Mouse (Mus musculus): ENCODE results near the gene Ntf3.

Gene Ntf3
- long read RNA-seq, experiment 1, partial matches to known transcripts, result 0 of 5 reads
- long read RNA-seq, experiment 1, other reads (novel, unspliced or antisense), result 1 of 5 reads
- long read RNA-seq, experiment 2, partial matches to known transcripts, result 0 of 5 reads
- long read RNA-seq, experiment 2, other reads (novel, unspliced or antisense), result 1 of 5 reads

DNA sequence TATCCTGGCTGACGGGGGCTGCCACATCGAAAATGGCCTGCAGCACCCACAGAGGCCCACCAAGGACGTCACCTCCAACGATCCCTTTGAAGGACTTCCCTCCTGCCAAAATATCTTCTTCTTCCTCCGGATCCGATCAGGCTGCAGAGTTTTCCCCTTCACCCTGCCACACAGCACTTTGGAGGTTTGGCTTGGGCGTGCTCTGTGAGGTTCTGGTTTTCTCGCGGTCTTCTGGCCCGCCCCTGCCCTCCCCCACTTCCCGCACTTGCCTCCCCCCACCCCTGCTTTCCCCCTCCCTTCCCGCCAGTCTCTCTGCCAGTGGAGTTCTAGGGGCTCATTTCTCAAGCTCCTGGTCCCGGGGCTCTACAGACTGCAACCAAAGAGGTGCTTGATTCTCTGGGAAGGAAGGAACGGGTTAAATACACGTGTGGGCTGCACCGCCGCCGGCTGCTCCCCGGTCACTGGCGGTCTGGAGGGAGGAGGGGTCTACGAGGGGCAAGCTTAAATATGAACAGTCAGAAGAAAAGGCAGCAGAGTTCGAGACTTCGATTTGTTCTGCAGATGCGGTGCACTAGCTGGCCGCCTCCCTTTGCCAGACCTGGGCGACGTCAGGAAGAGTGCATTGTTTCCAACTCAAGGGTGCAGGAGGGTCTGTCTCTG lies at the start of gene Ntf3:
Gene Ntf3, minus strand, starts transcription at position 363 of the 660 bp plus-strand sequence.
- intact Hi-C loops (cut with DNase I), result loop anchor here (5.0 to 10.0 kb wide), 3 partner anchors 238 to 544 kb away; no protein-coding TSS in a partner anchor

DNA sequence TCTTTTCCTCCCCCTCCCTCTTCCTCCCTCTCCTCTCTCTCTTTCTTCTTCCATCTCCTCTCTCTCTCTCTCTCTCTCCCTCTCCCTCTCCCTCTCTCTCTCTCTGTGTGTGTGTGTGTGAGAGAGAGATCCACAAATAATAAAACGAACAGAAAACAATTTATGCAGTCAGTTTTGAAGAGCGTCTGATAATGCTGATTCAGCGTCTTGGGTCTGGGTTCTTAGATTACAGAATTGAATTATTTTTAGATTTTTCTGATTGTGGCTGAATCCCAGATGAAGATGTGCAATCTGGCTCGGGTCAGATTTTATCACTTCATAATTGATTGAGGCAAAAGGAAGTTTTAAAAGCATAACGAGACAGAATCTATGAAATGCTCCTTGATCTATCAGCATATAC lies 46.6 kb upstream of the Ntf3 start:
- intact Hi-C loops (cut with DNase I), result no loop called here

DNA sequence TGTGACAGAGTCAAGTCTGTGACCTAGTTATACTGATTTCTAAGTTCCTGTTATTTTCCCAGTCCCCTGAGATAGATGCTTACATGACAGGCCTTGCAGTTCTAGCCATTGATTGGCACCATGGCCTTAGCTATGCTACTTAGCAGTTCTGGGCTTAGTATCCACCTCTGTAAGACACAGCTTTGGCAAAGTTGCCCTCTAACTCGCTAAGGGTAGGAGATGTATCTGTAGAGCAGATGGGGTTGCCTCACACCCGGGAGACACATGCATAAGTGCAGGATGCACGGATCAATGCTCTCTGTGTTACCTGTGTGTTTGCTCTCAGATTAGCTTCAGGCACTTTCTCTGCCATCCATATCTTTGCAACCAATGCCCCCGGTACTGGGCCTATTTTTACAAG lies 36.7 kb upstream of the Ntf3 start:
- intact Hi-C loops (cut with DNase I), result no loop called here

DNA sequence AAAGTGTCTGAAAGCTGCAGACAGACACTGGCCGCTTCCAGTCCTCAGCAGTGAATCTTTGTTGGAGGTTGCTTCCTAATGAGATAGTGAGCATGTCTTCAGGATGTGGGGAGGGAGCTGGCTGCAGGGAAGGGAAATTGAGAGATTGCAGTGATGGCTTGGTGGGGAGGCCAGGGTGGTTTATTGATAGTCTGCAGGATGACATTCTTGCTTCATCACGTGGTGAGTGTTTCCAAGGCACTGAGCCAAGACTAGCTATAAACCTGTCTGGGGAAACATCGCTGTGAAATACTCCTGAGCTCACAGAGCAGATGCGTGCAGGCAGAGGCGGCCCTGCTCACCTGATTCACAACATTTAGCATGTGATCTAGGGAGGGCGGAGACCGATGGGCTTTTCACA lies 36.2 kb upstream of the Ntf3 start:
- intact Hi-C loops (cut with DNase I), result no loop called here

DNA sequence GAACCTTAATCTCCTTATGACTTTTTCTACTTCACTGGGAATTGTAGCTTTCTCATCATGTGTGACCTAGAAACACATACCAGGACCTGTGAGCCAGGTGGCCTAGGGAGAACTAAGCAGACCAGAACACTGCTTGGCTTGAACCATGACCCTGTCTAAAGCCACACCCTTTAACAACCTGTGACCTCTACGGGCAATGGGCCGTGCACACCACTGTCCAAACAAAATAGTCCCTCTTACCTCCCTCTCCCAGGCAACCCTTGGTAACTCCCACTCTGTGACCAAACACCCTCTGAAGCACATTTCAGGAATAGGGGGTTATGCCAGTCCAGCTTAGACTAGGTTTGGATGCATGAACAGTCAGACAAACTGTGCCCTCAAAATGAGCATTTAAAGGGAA lies 35.0 kb upstream of the Ntf3 start:
- intact Hi-C loops (cut with DNase I), result no loop called here

DNA sequence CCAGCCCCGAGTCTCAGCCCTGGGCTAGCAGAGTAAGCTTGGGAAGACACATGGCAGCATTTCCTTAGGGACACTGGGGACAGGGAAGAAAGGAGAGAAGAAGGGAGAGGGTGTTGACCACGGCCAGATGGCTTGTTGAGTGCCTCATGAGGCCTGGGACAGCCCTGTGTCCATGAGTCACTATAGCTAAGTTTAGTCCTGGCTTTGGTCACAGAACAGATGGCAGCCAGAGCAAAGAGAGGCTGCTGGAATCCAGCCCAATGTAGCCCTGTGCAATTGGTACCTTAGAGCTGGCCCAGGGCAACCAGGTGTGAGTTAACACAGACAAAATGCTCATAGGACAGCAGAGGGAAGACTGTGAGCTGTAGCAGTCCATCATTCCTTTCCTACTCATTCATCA lies 33.2 kb upstream of the Ntf3 start:
- intact Hi-C loops (cut with DNase I), result no loop called here

DNA sequence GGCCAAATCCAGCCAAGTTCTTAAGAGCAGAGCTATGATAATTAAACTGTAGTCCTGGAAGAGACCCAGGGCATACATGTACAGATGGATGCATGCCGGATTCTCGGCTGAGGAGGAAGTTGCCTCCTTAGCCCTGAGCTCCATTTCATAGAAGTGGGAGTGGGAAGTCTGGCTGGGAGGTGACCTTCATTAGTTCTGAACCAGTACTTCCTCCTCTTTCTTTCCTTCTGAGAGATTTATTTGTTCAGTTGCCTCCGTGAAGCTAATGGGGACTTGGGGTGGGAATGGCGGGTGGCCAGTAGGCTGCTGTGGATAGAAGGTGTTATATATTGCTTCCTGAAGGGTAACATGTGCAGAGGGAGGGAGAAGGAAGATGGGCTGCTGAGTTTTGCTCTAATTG lies 28.1 kb upstream of the Ntf3 start:
- intact Hi-C loops (cut with DNase I), result no loop called here

DNA sequence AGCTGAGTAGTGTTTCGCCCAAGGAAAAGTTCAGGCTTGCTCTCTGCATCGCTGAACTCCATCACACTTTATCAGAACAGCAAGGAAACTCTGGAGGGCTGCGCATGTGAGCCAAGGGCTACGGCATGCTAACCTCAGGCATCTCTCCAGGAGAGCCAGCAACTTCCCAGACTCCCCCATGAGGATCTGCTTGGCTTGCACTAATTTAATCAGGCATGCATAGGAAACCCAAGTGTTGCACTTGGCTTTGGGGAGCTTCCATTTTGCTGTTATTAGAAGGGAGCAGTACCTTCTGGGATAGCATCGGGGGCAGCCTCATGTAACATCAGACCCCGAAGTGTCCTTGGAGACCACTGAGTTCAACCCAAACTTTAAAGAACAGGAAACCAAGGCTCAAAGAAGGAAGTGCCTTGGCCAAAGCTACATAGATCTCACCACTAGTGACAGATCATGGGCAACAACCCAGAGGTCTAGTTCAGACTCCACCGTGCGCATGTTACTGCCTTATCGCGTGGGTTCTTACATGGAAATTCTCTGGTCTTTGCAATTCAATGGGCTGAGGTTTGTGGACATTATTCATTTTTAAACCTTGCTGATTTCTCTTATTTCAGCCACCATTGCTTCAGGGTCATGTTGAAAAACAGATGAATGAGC lies 23.6 kb upstream of the Ntf3 start:
- intact Hi-C loops (cut with DNase I), result no loop called here

DNA sequence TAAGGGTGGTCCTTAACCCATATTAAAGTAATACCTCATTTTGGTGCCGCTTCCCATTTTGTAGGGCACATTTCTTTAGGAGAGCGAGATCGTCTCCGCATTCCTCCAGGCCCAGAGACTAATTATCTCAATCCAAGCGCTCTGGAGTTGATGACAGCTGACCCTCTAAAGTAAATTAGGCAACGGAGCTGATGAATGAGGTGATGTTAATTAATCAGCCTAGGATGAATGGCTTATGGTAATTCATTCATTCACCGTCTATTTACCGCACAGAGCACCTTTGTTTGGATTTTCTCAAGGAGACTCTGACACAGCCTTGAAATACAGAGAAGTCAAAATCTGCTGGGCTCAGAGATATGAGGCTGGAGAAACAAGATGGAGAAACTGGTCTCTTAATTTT lies 20.7 kb upstream of the Ntf3 start:
- intact Hi-C loops (cut with DNase I), result no loop called here

DNA sequence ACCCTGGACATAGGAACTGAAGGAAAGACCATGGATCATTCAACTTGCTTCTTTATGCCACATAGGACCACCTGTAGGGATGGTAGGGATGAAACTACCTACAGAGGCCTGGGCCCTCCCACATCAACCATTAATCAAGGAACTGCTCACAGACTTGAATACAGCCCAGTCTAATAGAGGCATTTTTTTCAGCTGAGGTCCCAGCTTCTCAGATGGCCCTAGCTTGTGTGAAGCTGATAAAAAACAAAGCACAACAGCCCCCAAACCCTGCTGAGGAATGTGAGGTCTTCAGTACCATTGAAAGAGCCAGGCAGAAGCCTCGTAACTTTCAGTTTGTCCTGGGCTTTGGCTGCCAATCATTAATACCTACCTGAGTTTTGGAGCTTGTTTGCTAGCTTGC lies 19.4 kb upstream of the Ntf3 start:
- intact Hi-C loops (cut with DNase I), result no loop called here

DNA sequence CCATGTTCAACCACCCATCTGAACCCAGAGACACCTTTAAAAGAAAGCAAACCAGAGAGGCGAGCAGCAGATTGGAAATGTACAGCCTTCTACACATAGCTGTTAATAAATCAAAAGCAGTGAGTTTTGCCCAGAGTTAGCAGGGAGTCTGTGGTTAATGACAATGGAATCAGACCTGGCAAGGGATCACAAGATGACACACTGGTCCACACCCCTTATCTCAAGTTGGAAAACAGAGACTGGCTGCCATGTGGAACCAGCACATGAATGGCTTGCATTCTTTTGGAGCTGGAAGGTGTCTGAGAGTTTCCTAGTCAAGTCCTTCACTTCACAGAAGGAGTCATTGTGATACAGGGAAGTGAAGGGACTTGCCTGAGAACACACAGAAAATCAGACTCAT lies 5.4 kb upstream of the Ntf3 start:
- intact Hi-C loops (cut with DNase I), result no loop called here

DNA sequence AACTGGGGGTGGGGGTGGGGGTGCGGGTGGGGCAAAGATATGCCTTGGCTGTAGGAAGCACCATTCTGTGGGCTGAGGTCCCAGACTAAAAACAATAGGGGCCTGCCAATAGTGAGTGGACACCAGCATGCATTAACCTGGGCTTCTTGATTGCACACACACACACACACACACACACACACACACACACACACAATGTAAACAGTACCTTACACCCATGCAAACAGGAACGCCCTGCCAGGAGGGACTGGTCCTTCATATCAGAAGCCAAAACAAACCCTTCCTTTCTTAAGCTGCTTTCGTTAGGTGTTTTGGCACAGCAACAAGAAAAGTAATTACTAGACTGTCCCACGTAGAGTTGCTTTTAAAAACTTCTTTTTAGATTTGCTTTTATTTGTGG lies 4.1 kb upstream of the Ntf3 start:
- intact Hi-C loops (cut with DNase I), result no loop called here

DNA sequence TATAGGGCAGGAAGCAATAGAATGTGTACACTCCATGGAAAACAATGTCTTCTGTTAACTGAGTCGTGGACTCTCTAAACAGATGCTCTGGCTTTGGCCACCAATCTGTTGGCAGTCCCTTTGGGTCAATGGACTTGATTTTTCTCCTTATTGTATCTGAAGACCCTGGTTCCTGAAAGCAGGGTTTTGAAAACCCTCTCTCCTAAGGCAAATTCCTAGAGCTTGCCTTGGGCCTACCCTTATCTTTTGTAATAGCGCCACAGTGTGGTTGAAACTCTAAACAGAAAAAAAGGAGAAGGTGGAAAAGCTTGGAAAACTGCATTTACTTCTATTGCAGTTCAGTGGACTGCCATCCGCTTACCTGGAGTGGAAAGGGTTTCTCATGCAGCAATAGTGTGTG lies 1.0 kb upstream of the Ntf3 start:
- intact Hi-C loops (cut with DNase I), result loop anchor here (2.0 to 10.0 kb wide), 4 partner anchors 213 to 545 kb away; no protein-coding TSS in a partner anchor

DNA sequence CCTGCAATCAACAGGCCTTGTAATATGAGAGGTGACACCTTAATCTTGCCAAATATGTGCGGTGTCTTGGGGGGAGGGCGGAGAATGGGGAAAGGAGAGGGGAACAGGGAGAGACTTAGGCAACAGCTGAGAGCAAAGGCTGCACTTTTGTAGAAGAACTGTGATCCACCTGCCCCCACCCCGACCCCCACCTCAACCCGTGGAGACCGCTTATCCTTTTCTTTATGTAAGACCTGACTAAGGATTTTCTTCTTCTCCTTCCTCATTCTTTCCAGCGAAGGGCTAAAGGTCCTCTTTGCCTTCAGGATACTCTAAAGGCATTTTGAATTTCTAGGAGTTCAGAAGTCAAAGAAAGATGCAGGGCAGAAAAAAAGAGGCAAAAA lies 489 bp upstream of the Ntf3 start:
- intact Hi-C loops (cut with DNase I), result loop anchor here (5.0 to 10.0 kb wide), 3 partner anchors 238 to 545 kb away; no protein-coding TSS in a partner anchor

DNA sequence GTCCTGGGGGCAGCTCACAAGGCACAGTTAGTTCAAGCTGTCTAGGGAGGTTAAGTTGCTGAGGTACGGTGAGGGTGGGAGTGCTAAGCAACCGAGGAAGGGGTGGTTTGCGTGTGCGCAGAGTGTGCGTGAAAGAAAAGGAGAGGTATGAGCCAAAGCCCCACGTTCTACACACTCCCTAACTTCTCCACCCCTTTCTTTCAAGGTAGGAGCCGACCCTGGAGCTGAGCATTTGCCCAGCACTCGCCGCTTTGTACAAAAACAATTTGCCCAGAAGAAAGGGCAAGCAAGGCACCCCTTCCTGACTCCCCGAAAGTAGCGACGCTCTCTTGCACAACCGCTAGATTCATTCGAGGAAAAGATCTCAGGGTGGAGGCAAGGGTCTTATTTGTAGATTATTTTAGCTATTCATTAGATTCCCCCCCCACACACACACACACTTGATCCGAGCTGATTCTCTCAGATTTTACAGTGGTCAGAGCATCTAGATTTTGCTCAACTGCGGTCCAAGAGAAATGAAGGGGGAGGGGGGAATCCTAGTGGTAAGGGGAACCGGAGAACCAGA lies 1.0 kb downstream of the Ntf3 start:
- intact Hi-C loops (cut with DNase I), result loop anchor here (5.0 to 10.0 kb wide), 3 partner anchors 239 to 543 kb away; no protein-coding TSS in a partner anchor

DNA sequence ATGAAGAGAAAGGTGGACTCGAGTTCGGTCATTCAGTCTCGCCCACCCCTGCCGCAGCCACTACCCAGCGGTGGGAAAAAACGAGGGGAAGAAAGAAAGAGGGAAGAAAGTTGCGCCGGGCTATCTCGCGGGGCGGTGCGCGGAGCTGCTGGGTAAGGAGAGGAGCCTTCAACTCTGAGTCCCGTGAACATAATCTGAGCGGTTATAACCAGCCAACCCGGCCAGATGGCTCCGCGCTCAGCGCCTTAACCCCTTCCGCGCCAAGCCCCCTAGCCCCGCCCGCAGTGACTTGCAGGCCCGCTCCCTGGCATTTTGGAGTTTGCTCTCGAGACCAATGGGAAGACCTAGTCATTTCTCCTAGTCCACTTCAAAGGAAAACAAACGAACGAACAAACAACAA lies 1.9 kb downstream of the Ntf3 start:
- intact Hi-C loops (cut with DNase I), result loop anchor here (5.0 to 10.0 kb wide), 4 partner anchors 117 to 542 kb away; no protein-coding TSS in a partner anchor

DNA sequence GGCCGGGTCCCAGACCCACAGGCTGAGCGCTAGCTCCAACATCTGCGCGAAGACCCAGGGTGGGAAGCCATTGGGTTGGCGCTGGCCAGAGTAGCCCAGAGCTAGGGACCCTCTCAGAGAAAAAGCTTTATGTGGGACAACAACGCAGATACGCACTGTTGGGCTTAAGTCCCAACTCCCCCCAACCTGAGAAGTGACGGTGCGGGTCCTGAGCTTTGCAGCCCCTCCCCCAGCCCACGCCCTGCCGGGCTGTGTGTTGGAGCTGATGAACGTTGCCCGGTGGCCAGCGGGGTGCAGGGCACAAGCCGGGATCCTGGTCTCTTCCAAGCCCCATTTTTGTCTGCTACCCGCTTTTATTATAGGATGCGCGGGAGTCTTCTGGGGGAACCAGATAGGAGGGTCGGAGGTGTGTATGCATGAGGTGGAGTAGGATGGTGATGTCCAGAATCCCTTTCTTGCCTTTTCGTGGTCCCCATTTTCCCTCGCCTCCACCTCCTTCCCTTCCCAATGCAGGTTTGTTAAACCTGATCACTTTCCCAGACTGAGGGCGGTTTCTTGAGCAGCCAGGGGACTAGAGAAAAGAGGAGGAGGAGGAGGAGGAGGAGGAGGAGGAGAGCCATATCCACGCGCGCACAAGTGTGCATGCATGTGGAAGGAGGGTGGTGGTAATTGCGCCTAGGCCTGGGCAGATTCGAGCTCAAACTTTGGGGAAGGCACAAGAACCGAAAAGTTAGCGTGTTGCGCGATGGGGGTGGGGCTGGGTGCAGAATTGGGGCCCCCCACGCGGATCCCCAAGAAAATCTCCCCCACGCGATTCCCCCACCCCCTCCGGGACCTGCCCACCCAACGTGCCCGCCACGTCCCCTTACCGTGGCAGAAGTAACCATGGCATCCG lies 2.6 kb downstream of the Ntf3 start:
- intact Hi-C loops (cut with DNase I), result loop anchor here (5.0 to 10.0 kb wide), 2 partner anchors 117 to 241 kb away; no protein-coding TSS in a partner anchor

DNA sequence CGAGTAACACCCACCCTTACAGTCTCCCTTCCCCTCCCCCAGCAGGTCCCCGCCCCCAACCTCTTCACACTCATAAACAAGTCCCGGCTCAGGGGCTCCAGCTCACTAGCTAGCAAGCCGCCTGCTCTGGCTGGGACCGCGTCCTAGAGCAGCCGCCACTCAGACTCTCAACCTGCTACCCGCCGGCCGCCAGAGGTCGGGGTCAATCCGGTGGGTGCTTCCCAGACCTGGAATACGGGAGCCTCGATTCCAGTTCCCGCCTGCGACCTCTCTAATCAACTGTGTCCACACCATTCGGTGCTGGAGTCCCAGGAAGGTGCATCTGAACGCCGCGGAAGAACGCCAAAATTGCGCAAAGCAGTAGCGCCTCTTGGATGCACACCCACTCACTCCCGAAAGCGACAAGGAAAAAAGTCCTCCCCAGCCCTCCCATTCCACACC lies 3.5 kb downstream of the Ntf3 start:
- intact Hi-C loops (cut with DNase I), result loop anchor here (5.0 to 10.0 kb wide), 2 partner anchors 116 to 242 kb away; no protein-coding TSS in a partner anchor

DNA sequence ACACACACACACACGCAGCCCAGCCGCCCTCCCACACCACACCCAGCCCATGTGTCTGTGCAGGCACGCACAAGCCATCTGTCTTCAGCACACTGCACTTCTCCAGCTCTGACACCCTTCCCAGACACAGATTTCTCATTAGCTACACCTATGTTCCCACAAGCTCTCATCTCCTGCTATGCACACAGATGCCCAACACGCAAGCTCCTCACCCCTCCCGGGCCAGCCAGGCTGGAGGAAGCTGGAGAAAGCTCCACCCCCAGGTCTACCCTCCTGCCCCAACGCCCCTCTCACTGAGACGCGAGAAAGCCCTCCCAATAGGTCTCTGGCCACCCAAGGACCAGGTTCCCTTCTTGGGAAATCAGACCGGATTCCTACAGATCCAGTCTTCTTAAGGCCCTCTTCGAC lies 4.4 kb downstream of the Ntf3 start:
- intact Hi-C loops (cut with DNase I), result loop anchor here (5.0 to 10.0 kb wide), 2 partner anchors 115 to 242 kb away; no protein-coding TSS in a partner anchor

DNA sequence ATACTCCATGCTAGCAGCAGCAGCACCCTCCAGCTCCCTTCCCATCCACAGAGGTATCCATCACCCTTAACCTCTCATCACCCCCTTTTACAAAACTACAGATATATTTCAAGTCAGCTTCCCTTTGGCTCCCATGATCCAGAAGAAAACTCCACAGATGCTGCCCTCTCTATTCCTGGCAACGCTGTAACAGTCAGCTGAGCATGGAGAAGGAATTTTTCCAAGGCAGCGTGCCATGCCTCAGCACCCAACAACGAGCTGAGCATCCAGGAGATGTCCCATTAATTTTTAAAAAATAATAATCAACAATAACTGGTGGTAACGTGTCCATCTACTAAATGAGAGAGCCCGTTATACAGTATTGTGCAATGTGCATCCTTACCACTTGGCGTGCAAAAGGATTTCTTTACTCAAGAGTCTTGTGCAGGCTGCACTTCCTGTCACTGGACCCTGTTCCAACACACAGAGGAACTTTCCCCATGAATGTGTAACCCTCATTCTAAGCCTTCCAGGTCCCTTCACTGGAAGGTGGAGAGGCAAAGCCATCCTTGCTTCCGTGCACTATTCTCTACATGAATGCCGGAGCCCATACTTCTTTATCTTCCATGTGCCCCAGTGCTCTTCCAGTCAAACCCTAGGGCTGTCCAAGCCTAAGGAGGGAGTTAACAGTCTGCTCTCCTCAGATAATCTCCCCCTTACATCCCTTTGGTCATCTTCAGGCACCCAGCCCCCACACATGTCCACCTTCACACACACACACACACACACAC lies 5.0 kb downstream of the Ntf3 start:
- intact Hi-C loops (cut with DNase I), result loop anchor here (5.0 to 10.0 kb wide), 2 partner anchors 114 to 243 kb away; no protein-coding TSS in a partner anchor
